Mouse (Mus musculus) thymus, postnatal 36 days (tissue): ENCODE measurements around the gene Sytl1.

Source experiments
- DNase-seq, 2 experiments: peaks; one replicate each; pipeline ENCODE4 v3.0.0; 2022; ENCODE audit warnings: mixed read lengths in 2 of 2

Sytl1 gene

DNA sequence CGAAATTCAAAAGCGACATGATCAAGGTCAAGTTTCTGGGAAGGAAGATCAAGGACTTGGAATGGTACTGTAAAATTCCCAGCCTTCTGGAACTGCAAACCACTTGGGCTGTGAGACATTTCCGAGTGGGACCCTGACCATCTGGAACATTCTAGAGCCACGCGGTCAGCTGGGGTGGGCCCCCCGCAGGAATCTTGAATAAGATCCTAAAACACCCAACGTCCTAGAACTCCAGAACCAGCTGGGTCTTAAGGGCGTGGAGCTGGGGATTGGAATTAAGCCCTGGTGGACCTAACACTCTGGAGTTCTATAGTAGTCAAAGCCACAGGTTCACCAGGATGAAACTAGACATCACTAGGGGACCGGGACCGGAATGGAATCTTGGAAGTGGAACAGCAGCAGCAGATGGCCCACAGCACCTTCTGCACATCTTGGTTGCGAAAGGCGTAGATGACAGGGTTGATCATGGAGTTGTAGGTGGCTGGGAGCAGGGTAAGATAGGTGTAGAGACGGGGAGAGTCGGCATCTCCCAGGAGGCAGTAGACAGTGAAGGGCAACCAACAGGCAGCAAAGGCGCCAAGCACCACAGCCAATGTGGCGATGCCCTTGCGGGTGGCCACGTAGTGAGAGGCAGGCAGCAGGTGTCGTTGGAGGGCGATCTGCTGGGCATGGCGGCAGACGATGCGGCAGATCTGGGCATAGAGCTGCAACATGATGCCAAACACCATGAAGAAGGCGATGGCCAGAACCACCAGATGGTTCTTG, 52.7 kb downstream of the Sytl1 start:
- no peak for DNase-seq

DNA sequence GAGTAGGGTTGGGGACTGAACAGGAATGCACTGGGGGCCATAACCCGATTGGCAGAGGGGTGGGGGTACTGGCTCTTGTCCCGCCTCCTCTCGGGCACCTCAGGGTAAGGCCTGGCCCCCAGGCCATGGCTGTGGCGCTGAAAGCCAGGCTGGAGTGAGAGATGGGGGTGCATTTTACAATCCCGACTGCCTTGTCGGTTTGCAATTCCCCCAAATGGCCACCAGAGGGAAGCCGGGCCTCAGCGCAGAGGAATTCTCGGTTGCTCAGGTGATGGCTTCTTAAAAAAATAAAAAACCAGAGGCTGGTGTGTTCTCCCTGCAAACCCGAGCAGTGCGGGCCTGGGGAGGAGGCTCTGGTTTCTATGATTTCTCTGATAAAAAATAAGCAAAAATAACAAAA, 53.5 kb downstream of the Sytl1 start:
- DNase-seq, result peak; percentile 58 to 62

DNA sequence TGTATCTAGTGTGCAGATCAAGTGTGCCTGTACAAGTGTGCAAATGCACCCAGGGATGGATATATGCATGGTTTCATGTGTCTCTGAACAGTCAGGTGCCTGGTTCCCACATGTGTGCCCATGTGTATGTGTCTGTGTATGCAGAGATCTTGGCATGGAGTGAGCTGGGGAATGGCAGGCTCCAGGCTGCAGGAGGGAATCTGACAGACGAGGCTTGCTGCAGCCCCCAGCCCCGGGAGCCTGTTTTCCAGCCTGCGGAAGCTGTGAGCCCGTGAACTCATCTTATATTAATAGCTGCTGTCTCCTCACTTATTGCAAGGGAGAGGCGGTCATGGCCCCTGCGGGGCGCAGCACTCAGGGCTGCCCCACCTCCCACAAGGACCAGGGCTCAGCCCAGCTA, 58.5 kb downstream of the Sytl1 start:
- DNase-seq, result no peak

DNA sequence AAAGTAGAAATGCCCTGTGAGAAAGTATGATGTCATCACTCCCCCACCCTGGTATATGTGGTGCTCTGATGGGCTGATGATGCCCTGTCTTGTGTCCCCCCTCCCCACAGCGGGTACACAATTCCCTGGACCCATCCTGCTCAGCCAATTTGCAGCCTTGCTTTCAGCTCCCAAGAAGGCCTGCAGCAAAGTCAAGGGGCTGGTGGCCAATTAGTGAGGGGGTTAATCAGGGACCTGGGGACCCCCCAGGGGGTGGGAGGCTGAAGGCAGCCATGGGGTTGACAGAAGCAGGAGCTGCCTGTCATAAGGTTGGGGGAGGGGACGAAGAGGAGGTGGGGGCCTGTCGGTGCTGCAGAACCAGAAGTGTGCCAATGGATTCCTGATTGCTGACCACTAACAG, 59.3 kb downstream of the Sytl1 start:
- DNase-seq, result no peak
